Mouse (Mus musculus) brain, embryonic 14.5 days (tissue): ENCODE results near the gene Galc.

Source experiments
- CTCF ChIP-seq: fragments of 200-500 bp; IDR thresholded peaks from 2 replicates; pipeline ENCODE4 v1.5.1; 2012; ENCODE audit warnings: inconsistent platforms, mild to moderate bottlenecking, moderate library complexity, borderline replicate concordance; ENCODE audit not compliant: insufficient read depth, insufficient read length; ENCODE audit errors: extremely low read depth
- POLR2A ChIP-seq: fragments of 200-500 bp; IDR thresholded peaks from 2 replicates; pipeline ENCODE4 v1.6.1; 2012; ENCODE audit warnings: mild to moderate bottlenecking, inconsistent platforms, borderline replicate concordance; ENCODE audit not compliant: poor library complexity, insufficient read depth, insufficient read length, severe bottlenecking; ENCODE audit errors: extremely low read depth

- TF ChIP-seq CTCF, result no peak
- TF ChIP-seq POLR2A, result no peak
These were observed 45.5 kb downstream of the Galc start for GRCm38 (mm10) chr12:98213791-98214190.
